Mouse (Mus musculus) testis, adult 2 months (tissue): ENCODE measurements around the gene Ankra2.

Source experiments
- CTCF ChIP-seq: fragments of 200-500 bp; IDR thresholded peaks from 2 replicates; pipeline ENCODE4 v1.5.1; 2012; ENCODE audit warnings: low read depth, mild to moderate bottlenecking, inconsistent platforms, low read length, moderate library complexity; ENCODE audit not compliant: control insufficient read depth, insufficient read depth, insufficient replicate concordance
- POLR2A ChIP-seq: fragments of 200-500 bp; IDR thresholded peaks from 2 replicates; pipeline ENCODE4 v1.6.1; 2012; ENCODE audit warnings: low read depth, mild to moderate bottlenecking, inconsistent platforms, low read length, moderate library complexity; ENCODE audit not compliant: control insufficient read depth

- no peak for TF ChIP-seq POLR2A
- TF ChIP-seq CTCF = no peak
These were observed 1.2 kb downstream of the Ankra2 start for GRCm38 (mm10) chr13:98264111-98264510.
